Mouse (Mus musculus) gastrocnemius, adult 8-10 months (tissue): ENCODE data around the gene Ngly1. TPM values are rescaled to one million over a fixed set of nuclear protein-coding genes. Genes with fewer than 3 reads are reported as not detected.

ENCODE experiments used
- DNase-seq, 2 experiments: peaks; one replicate each; pipeline ENCODE4 v3.0.0; 2022; ENCODE audit warnings: low spot score in 2 of 2
- total RNA-seq, 4 experiments: library from RNA; stranded (reverse); gene quantifications; 2 replicates each; pipeline ENCODE4 v1.2.4; 2022

Gene Ngly1
- total RNA-seq, 4 experiments from 2014 or later = 42.2 to 51.3 (median 47.6) TPM

GRCm38 (mm10) chr14:16328531-16328930 is 79.5 kb downstream of the Ngly1 start:
- peak in 1 of 2 experiments; percentile 31 for DNase-seq

GRCm38 (mm10) chr14:16328959-16329480 is 79.9 kb downstream of the Ngly1 start:
- no peak for DNase-seq

- DNase-seq = no peak
Measured at GRCm38 (mm10) chr14:16329756-16330155, 80.7 kb downstream of the Ngly1 start.

- no peak for DNase-seq
Measured at GRCm38 (mm10) chr14:16334260-16334659, 85.2 kb downstream of the Ngly1 start.

- DNase-seq = no peak
Measured at GRCm38 (mm10) chr14:16335835-16336417, 86.8 kb downstream of the Ngly1 start.

GRCm38 (mm10) chr14:16347505-16347904 is 98.4 kb downstream of the Ngly1 start:
- no peak for DNase-seq

- no peak for DNase-seq
Measured at GRCm38 (mm10) chr14:16359704-16360103, 110.6 kb downstream of the Ngly1 start.

Other genes with a start within 250 kb of the Ngly1 start
- gene Oxsm, start 528 bp downstream of the Ngly1 start, total RNA-seq = 10 to 100 TPM; 10.2 to 13.0 (median 12.2) TPM
- gene Top2b, start 115.9 kb downstream of the Ngly1 start, total RNA-seq = 10 to 100 TPM; 24.4 to 36.3 (median 29.6) TPM